Comparison of ENCODE assay signal across 18 mouse cellular contexts in the genomic region with DNA sequence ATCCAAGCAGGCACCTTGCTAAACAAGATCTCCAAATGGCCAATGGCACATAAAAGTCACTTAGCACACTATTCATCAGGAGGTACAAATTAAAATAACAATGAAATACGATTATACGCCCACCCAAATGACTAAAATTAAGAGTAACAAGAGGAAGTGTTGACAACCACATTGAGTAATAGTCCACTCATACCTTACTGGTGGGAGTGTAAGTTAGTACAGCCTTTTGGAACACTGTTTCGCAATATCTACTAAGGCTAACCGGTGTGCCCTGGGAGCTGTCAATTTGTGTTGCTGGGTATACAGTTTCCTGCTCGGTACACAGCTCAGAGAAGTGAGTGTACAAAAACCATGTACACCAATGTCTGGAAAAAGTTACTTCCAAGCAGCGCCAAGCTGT.
DNase-seq lines count a peak whose midpoint lies in the region; ATAC-seq and TF ChIP-seq lines count a peak whose summit lies in the region.
"Had no signal": no experiment of that assay in that cellular context is flagged by ENCODE, and none has a peak within 500 bp of the region (broad histone marks: within the 10 kb centered on the region; RNA-seq: fewer than 3 reads in every experiment).

No protein-coding gene starts in this region.

- ATAC-seq in liver, embryonic 16.5 days (ENCODE audit: low read depth) = peak; percentile 45; the same call in 1 of the 2 replicates
- ATAC-seq in liver, embryonic 11.5 days (replicated peaks; ENCODE audit: low FRiP score) = no peak
- ATAC-seq in activated CD4-positive, CD25-positive, alpha-beta regulatory T cell, adult 4 months = peak; percentile 75
- peak; percentile 76 for ATAC-seq in inflammation-experienced regulatory T-cells, adult 6 months
- no peak for ATAC-seq in erythroblast, adult 5-6 weeks (replicated peaks; ENCODE audit: low FRiP score, poor library complexity, severe bottlenecking)
- ATAC-seq: midbrain, embryonic 13.5 days had no signal

- no peak for TF ChIP-seq CTCF in heart, adult 2 months (IDR thresholded peaks at IDR 0.05)

- H3K9ac ChIP-seq in liver, embryonic 16.5 days (ENCODE audit: low read depth, low read length) = no peak overlapping the region
- H3K9ac ChIP-seq in liver, embryonic 11.5 days (ENCODE audit: low read depth, low read length) = no peak overlapping the region
- H3K9ac ChIP-seq in heart, adult 2 months (ENCODE audit: low read depth, low read length) = no peak overlapping the region
- H3K9ac ChIP-seq: midbrain, embryonic 13.5 days had no signal

- intact Hi-C loops in heart, adult 2 months (cut with DNase I) = no loop called here

- H3K27ac ChIP-seq in liver, embryonic 16.5 days (ENCODE audit: low read length) = no peak overlapping the region
- H3K27ac ChIP-seq in liver, embryonic 11.5 days (ENCODE audit: low read depth, low read length) = no peak overlapping the region
- no peak overlapping the region for H3K27ac ChIP-seq in heart, adult 2 months
- H3K27ac ChIP-seq: forebrain, embryonic 10.5 days; hindbrain, embryonic 10.5 days; macrophage; midbrain, embryonic 13.5 days had no signal

- DNase-seq in liver, embryonic 11.5 days (ENCODE audit: low spot score) = no peak
- DNase-seq in A20 (ENCODE audit: low read depth, low spot score) = peak; percentile 41
- DNase-seq in heart, adult 2 months = no peak
- no peak for DNase-seq in urinary bladder, adult 2 months (ENCODE audit: low spot score)
- DNase-seq: adrenal gland, postnatal 14 days; cerebellum, adult 18-20 months; cerebellum, postnatal 36 days; gastrocnemius, postnatal 36 days; kidney, postnatal 4 days; retina, postnatal 1 day had no signal

- H3K4me3 ChIP-seq in liver, embryonic 16.5 days (ENCODE audit: low read depth, low read length) = no peak overlapping the region
- H3K4me3 ChIP-seq in liver, embryonic 11.5 days (ENCODE audit: low read depth, low read length) = no peak overlapping the region
- no peak overlapping the region for H3K4me3 ChIP-seq in heart, adult 2 months
- H3K4me3 ChIP-seq: forebrain, embryonic 10.5 days; hindbrain, embryonic 10.5 days; midbrain, embryonic 13.5 days had no signal

- no peak overlapping the region for H3K4me2 ChIP-seq in liver, embryonic 16.5 days (ENCODE audit: low read depth, low read length)
- H3K4me2 ChIP-seq in liver, embryonic 11.5 days = no peak overlapping the region
- H3K4me2 ChIP-seq: midbrain, embryonic 13.5 days had no signal

- 52% methylated on average over 6 of the region's 6 CpGs for WGBS in liver, embryonic 16.5 days (ENCODE audit: insufficient replicate concordance)
- WGBS in liver, embryonic 11.5 days = 68% methylated on average over 6 of the region's 6 CpGs
- WGBS in heart, adult 2 months = 78% methylated on average over 6 of the region's 6 CpGs

- no peaks in the 10 kb centered on the region for H3K36me3 ChIP-seq in liver, embryonic 16.5 days (ENCODE audit: control insufficient read depth, insufficient read depth)
- H3K36me3 ChIP-seq in liver, embryonic 11.5 days (ENCODE audit: control insufficient read depth, insufficient read depth, low read length) = no peaks in the 10 kb centered on the region
- H3K36me3 ChIP-seq in heart, adult 2 months (ENCODE audit: control insufficient read depth, insufficient read depth, low read length) = no peaks in the 10 kb centered on the region
- H3K36me3 ChIP-seq: forebrain, embryonic 10.5 days; hindbrain, embryonic 10.5 days; midbrain, embryonic 13.5 days had no signal

- TF ChIP-seq POLR2A in heart, adult 2 months (IDR thresholded peaks at IDR 0.05; ENCODE audit: insufficient read depth, low read depth, low read length) = no peak

- no peaks in the 10 kb centered on the region for H3K27me3 ChIP-seq in liver, embryonic 16.5 days (ENCODE audit: control insufficient read depth, insufficient read depth, low read depth, low read length)
- no peaks in the 10 kb centered on the region for H3K27me3 ChIP-seq in liver, embryonic 11.5 days (replicated peaks; ENCODE audit: control insufficient read depth, insufficient read depth, low read length)
- no peaks in the 10 kb centered on the region for H3K27me3 ChIP-seq in heart, adult 2 months (ENCODE audit: control insufficient read depth, insufficient read depth, low read length)
- H3K27me3 ChIP-seq: midbrain, embryonic 13.5 days had no signal

- no peaks in the 10 kb centered on the region for H3K79me2 ChIP-seq in heart, adult 2 months (replicated peaks; ENCODE audit: control insufficient read depth, insufficient read depth, low read length)

- H3K9me3 ChIP-seq in liver, embryonic 16.5 days (replicated peaks; ENCODE audit: control insufficient read depth, low read length) = no peaks in the 10 kb centered on the region
- no peaks in the 10 kb centered on the region for H3K9me3 ChIP-seq in liver, embryonic 11.5 days (ENCODE audit: control insufficient read depth, low read length)
- H3K9me3 ChIP-seq: forebrain, embryonic 10.5 days; hindbrain, embryonic 10.5 days had no signal

- TF ChIP-seq EP300 in heart, adult 2 months (IDR thresholded peaks at IDR 0.05; ENCODE audit: insufficient read depth, low read depth, low read length) = no peak

- peaks cover 9% of the 10 kb centered on the region for H3K4me1 ChIP-seq in liver, embryonic 16.5 days (ENCODE audit: control insufficient read depth, low read depth, low read length)
- H3K4me1 ChIP-seq in liver, embryonic 11.5 days (replicated peaks; ENCODE audit: control insufficient read depth, insufficient read depth, low read length) = peaks cover 11% of the 10 kb centered on the region
- H3K4me1 ChIP-seq in heart, adult 2 months (ENCODE audit: control insufficient read depth, insufficient read depth, low read length) = no peaks in the 10 kb centered on the region
- H3K4me1 ChIP-seq: midbrain, embryonic 13.5 days had no signal

Comparison
In these comparisons a context has a peak if more than half of its experiments do, and no peak if none do; other contexts are left out.
1. ATAC-seq: peak in liver, embryonic 16.5 days (single experiment), activated CD4-positive, CD25-positive, alpha-beta regulatory T cell, adult 4 months (single experiment) and inflammation-experienced regulatory T-cells, adult 6 months (single experiment); none in liver, embryonic 11.5 days (single experiment) and erythroblast, adult 5-6 weeks (single experiment).